Mouse (Mus musculus) spleen, postnatal 4 days (tissue): Measurements from ENCODE around the gene Ism1.
A peak's percentile ranks its signal among the peaks of the same experiment; 100 is the strongest.

Source experiments
- DNase-seq, 2 experiments: peaks; one replicate each; pipeline ENCODE4 v3.0.0; 2022; ENCODE audit warnings: low spot score in 2 of 2

The Ism1 gene

DNA sequence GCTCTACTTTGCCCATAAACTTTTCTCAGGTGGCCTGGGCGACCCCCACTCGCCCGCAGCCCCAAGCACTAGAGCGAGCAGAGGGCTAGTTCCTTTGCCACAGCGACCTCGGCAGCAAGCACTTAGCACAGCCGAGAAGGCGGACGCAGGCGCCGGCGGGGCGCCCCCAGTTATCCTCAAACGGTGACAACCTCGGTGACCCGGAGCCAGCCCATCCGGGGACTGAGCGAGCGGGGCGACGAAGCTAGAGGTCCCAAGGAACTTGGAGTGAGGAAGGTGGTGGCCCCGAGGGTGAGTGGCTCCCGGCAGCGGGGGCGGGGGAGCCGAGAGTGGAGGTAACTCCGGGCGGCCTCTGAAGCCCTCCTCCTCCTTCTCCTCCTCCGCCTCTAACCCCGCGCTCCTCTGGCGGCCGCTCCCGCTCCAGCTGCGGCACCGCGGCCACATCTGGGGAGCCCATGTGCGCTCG is at the start of gene Ism1:
Gene Ism1 (plus strand): TSS at position 370 of the 466 bp plus-strand sequence.
- peak in 1 of 2 experiments; percentile 59 for DNase-seq

DNA sequence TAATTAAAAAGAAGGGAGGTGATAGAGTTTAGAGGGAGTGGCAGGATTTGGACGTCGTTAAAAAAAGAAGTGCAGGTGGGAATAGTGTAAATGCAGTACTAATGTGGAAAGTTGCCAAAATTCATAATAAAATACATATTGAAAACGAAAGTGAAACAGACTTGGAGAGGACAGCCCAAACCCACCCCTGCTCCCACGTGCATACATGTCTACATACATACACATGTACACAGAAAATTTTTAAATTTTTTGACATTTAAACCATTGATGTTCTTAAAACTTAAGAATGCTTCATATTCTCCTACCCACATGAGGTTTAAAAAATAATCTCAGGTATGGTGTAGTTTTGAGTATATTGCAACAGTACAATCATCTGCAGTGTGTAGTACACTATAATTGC is 49.2 kb upstream of the Ism1 start:
- no peak for DNase-seq

DNA sequence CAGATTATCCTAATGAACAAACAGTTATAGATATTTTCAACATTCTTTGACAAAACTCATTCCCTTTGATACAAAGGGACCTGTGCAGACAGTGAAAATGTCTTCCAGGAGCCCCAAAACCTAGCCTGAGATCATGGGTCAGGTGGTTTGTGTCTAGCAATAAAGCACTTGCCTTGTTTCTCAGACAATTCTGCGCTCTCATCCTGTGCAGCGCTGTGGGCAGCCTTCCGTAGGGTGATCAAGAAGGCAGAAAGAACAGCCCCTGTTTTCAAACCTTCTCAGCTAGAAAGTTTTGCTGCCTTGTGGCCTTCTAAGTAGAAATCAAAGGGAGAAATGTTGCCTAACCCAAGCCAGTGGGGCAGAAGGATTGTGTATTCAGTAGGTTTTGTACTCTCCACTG is 48.3 kb upstream of the Ism1 start:
- DNase-seq = no peak

DNA sequence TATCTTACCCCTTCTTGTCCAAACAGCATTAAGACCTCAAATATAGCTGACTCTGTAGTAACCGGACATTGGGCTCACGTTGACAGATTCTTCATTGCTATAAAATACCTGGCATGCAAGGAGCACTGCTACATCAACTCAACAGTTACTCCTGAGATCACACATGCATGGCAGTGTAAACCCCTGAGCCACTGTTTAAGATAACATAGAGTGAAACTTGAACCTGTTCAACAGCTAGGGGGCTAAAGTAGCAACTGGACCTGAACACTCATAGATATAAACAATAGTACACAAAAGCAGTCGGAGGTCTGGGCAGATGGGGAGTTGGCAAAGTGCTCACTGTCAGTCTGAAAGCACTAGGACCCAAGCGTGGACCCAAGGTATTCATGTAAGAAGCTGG is 43.5 kb upstream of the Ism1 start:
- DNase-seq = no peak

DNA sequence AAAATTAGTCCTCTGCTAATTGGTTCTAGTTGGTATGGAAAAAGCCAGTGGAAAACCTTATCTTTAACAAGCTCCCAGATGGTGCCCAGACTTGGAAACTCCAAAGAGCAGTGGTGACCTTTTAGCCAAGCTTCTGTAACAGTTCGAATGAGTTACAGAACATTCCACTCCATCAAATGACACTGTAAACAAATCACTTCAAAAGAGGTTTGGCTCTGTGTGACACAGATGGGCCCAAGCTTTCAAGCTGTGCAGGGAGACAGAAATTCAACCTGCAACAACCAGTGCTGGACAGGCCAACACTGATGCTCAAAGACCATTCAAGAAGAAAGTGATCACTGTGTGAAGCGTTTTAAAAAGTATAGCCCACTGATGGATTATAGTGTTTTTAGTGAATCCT is 40.1 kb upstream of the Ism1 start:
- no peak for DNase-seq

DNA sequence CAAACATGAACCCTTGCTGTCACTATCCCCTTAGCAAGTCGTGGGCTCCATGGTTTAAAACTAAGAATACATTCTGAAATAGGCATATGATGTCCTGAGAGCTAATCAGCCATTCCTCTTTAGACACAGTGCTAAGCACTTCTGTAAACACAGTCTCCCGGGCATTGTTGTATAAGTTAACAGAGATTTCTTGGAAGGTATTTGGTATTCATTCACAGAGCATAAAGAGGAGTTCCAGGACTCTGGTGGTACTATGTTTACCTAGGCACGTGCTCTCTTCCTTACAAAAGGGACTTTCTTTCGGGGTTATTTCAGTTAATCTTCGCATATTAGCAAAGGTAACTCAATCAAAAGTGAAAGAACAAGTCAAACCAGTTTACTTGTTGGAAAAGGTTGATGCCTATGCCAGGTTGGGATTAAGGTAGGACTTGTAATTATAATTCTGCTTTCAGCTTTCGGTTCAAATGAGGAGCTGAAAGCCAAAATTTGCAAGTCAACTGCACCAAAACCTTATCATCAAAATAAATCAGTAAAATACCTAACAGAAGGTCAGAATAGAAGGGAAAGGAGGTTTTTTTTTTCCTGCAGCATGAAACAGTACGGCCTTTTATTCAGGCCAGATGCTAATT is 36.1 kb upstream of the Ism1 start:
- DNase-seq = no peak

DNA sequence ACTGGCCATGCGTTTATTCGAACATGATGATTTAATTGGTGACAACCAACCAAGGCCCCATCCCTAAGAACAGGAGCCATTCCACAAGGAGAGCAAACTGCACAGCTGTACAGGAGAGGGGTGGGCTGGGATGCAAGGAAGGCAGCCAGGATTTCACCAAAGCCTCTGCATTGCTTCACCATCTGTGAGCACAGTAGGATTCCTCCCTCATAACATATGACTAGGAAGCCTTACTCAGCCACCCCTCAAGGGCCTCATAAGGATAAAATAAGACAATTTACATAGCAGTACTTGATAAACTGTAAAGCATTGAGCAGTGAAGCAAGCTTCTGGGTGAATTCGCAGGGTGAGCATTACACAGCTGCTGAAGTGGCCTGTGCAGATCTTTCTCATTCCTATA is 28.5 kb upstream of the Ism1 start:
- no peak for DNase-seq

DNA sequence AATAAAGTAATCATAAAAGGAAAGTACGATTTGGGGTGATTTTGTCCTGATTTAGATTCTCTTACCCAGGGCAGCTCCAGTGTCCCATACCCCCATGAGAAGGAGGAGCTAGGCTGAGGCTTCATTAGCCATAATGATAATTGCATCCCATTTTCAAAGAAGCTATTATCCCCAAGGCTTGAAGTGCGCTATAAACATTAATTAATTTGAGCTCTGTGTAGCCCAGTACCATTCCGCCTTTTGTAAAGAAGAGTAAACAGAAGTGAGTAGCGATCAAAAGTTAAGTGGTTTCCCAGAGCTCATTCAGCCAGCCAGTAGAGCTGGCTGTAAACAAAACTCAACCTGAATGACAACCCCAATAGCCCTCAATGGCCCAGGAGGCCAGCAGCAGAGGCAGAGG is 21.2 kb upstream of the Ism1 start:
- no peak for DNase-seq

DNA sequence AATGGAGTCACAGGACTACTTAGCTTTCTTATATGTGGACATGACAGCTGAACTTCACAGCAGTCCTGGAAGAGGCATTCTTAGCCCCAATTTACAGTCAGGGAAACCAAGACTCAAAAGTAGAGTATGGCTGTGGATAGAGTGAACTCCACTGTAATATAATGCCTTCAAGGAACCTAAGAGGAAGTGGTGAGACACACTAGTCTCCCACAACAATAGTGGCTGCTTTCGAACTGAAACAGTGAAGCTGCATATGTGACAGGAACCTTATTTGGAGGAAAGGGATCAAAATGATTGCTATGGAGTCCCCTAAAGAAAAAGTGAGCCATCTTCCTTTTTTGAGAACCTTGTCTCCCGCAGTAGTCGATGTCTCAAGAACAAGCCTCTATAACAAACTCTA is 6.1 kb upstream of the Ism1 start:
- no peak for DNase-seq

DNA sequence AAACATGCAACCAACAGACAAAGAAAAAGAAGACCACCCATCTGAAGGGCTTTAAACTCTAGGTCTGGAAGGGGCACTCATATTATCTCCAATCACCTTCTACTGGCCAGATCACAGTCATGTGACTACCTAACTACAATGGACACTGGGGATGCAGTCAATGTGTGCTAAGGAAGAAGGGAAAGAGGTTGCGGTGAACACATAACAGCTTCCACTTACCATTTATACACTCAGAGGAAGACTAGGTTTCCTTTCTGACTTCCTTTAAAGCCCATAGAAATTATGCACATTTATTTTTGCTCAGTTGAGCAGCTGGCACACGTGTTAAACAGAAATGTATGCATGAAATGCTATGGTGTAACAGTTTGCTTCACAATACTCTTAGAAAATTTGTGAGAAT is 5.6 kb upstream of the Ism1 start:
- DNase-seq = no peak

DNA sequence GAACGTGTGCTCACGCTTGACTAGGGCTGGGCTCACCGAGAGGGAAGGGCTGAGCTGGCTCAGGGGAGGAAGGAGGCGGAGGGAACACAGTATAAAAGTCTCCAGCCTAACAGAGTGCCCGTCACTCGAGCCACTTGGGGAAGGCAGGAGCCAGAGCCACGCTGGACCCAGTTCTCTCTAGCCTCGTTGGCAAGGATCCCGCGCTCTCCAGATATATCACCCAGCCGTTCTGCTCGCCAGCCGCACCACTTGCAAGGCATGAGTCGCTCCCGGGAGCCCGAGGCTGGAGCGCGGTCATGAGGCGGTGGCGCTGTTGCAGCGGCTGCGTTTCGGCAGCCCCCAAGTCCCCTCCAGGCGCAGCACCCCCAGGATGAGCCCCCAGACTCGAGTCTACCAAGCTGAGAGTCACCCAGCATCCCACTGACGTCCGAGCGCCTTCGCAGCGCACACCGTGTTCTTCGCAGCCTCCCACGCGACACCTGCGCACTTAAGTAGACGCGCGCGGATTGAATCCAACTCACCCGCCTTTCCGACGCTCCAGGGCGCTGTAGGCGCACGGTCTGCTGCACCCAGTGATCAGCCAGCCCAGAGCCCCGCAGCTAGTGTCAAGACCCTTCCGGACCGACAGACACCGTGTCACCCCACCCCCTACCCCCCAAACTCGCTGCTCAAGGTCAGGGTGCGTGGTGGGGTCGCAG is 764 bp upstream of the Ism1 start:
- peak in 1 of 2 experiments; percentile 59 for DNase-seq

DNA sequence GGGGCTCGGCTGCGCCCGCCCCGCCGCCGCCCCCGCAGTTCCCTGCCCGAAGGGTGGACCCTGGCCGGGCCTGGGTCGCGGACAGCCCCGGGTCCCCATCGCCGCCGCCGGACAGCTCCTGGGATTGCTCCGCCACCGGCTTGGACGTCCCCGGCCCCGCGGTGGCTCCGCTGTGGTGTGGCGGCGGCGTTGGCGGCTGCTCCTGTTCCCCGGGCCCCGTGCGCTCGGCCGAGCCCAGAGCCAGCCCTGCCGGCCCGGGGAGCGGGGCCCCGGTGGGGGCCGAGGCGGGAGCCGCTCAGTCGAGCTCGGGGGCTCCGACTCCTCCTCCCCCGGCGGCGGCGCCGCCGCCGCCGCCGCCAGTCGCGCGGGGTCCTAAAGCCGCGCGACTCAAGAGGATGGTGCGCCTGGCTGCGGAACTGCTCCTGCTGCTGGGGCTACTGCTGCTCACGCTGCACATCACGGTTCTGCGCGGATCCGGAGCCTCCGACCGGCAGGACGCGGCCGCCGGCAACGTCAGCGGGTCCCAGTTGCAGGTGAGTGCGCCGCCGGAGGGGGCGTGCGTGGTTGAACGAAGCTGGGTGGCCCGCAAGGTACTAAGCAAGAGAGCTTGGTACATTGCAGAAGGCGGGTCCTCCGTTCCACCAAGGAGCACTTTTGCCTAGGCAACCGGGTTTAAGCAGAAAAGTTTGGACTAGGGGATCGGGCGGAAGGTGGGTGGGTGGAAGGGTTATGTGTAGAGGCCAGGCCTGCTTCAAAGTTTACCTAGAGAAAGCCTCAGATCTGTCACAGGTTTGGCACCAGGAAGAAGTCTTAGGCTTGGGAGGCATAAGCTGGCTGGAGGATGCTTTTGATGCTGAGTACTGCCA is 530 bp downstream of the Ism1 start:
- peak in 1 of 2 experiments; percentile 62 for DNase-seq

DNA sequence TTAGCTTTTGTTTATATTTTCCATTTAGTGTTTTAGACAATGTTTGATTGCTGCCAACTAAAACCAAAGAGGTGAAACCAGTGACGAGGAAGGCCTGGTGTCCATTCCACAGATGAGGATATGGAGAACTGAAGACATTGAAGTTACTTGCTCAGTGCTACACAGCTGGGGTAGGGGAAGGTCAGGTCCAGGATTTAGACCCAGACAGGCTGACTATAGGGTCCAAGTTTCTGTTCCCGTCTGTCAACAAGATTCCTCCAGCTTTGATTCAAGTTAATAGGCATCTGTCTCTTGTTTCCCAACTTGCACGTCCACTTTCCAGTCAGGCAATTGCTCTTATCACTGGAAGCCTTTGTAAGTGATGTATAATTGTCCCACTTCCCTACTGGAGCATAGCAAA is 4.6 kb downstream of the Ism1 start:
- no peak for DNase-seq

DNA sequence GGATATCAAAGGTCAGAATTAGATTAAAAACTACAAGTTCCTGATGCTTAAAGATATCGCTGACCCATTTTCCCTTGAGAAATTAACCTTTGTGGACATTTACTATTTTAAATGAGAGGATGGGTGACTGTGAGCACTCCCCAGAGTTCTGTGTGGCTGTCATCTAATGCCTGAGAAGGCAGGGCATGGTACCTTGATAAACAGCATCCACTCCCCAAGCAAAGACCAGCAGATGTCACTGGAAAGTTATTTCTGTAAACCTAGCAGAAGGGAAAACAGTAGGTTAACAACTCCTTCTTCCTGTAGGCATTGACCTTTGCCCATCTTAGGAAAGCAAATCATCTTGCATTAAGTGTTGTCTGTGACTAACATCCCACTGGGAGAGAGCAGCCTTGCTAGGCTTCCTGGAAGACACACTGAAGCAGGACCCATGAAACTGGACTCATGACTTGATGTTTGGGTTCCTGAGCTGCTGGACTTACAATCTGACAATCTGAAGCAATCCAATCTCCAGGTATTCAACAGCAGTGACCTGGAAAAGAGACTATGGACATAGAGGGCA is 11.5 kb downstream of the Ism1 start:
- no peak for DNase-seq

DNA sequence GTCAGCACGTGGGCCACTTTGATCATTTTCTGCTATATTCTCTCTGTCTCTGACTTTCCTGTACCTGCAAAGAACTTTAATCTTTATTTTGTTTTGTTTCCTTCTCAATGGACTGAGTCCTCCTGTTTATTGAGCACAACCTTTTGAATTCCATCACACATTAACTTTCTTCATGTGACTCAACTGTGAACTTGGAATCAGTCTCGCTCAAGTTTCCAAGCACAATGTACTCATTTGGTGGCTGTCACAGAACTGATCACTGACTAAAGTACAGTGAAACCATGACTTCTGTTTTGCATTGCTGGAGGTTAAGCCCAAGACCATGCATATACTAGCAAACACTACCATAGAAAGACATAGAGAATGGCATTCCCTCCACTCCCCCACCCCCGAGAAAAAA is 15.5 kb downstream of the Ism1 start:
- DNase-seq = no peak

DNA sequence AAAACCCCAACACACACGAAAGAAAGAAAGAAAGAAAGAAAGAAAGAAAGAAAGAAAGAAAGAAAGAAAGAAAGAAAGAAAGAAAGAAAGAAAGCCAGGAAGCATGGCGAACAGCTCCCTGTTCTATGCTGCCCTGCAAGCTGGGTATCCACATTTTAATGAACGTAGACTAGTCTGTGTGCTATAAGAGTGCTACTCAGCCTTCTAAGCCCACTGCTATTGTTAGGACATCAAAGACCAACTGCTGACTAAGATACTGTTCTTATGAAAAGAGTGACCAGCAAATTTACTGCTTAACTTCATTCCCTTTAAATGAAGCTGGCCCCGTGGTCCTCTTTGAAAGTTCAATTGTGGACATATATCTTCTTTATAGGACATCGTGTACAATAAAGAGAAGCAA is 16.7 kb downstream of the Ism1 start:
- no peak for DNase-seq

DNA sequence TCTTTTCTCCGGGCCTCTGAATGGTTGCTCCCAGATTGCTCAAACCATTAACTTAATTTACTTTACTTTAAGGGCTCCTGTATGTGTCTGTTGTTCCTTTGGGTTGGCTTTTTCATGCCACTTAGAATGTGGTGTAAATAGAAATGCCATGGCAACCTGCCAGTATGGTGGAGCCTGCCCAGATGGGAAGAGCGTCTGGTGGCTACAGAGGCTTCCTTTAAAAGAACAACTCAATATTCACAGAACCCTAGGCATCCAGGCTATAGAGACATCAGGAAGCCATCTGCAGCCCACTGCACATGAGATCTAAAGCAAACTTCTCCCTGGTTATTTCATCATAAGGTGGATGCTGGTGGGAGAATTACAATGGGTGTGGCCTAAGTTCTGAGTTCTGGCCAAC is 18.6 kb downstream of the Ism1 start:
- no peak for DNase-seq

DNA sequence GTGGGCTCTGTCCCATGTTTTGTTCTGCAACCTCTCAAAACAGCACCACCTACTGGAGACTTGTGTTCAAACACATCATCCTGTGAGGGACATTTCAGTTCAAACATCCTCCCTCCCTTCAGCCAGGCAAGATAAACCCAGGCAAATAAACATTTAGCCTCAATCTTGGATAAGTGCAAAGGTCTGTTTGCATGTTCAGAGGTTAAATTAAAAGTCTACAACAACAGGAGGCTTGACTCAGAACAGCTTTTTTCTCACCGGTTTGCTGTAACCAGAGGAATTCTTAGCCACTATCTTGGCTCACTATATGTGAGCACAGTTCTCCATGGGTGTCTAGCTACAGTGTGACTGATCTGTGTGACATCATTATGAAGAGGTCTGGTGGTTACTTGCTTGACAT is 22.6 kb downstream of the Ism1 start:
- DNase-seq = no peak

DNA sequence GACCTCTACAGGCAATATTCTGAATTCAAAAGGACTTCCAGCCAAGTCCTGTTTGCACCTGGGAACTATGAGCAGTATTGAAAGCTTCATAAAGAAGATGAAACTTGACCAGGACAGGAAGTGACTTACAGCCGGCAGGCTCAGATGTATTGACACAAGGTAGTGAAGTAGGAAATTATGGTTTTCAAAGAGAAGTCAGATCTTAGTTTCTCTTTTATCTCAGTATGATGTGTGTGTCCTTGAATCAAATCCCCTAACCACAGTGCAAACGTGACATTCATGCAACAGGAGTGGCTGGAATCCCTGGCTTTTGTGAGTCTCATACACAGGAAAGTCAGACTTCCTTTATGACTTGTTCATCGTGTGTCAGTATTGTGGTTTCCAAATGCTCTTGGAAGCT is 27.0 kb downstream of the Ism1 start:
- no peak for DNase-seq

DNA sequence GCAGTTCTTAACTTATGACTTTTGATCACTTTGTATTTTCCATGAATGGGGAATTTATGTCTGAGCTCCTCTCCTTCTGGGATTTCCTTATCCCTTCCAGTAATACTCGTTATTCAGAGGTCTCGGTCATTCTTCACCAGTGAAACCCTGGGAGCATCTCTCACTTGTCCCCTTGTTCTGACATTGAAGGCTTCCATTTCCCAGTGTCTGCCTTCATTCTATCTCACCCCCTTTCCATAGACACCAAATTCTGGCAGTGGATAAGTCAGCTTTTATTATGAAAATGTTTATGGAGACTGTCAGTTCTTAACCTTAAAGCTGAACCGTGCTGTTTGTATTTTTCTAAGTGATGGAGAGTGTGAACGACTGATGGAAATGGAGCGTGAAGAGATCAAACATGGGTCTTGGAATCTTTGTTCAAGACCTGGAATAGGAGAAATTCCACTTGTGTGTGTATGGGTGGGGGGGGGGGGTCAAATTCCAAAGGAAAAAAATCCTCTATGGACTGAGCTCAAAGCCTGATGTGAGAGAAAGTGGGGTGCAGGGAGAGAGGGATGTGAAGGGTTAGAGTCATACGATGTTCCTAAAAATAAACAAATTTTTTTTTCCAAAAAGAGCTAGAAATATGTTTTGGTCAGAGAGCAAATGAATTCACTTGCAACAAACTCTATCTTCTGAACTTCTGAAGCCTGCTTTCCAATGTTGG is 30.4 kb downstream of the Ism1 start:
- no peak for DNase-seq

DNA sequence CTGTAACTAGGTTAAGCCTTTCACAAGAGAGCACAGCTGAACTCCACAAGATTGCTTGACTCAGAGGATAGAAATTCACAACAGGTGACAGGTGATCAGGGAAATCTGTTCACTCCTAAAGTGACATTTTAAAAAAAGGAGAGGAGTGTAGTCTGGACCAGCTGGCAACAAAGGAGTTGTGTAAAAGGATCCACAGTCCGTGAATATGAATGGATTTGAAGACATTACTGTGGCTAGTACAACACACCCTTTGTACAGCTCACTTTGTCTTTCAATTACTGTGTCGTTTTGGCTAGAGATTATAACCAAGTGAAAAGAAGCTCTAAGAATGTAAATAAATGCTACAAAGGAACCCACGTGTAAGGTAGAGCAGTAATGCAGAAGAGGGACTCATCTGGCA is 33.7 kb downstream of the Ism1 start:
- no peak for DNase-seq

DNA sequence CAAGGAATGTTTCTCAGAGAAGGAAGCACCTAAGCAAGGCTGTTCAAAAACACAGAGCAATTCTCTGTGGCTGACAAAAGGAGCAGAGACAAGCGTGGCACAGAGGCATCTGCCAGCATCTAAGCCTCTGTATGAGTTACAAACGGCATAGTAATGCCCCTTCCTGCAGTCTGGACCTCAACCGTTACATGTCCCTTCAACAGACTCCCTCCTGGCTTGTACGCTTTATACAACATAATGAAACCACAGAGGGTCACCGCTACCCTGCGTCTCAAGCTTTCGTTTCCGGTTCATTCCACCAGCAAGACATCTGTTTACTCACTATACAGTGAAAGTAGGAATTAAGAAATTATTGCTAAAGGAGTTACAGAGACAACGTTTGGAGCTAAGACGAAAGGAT is 34.1 kb downstream of the Ism1 start:
- no peak for DNase-seq
